Mouse (Mus musculus) CD8-positive naive resting alpha-beta T cell, adult 2 months (primary cell): Measurements from ENCODE around the gene Riok2.
"Not testable (repeated sequence)": the region's sequence is repeated elsewhere in the genome, so short reads cannot be mapped to it uniquely, and the experiment has no call there.

Experiments used
- DNase-seq, 2 experiments: peaks; one replicate each; pipeline ENCODE4 v3.0.0; 2022; ENCODE audit warnings: low read depth in 2 of 2, low spot score in 2 of 2

The Riok2 gene

DNA sequence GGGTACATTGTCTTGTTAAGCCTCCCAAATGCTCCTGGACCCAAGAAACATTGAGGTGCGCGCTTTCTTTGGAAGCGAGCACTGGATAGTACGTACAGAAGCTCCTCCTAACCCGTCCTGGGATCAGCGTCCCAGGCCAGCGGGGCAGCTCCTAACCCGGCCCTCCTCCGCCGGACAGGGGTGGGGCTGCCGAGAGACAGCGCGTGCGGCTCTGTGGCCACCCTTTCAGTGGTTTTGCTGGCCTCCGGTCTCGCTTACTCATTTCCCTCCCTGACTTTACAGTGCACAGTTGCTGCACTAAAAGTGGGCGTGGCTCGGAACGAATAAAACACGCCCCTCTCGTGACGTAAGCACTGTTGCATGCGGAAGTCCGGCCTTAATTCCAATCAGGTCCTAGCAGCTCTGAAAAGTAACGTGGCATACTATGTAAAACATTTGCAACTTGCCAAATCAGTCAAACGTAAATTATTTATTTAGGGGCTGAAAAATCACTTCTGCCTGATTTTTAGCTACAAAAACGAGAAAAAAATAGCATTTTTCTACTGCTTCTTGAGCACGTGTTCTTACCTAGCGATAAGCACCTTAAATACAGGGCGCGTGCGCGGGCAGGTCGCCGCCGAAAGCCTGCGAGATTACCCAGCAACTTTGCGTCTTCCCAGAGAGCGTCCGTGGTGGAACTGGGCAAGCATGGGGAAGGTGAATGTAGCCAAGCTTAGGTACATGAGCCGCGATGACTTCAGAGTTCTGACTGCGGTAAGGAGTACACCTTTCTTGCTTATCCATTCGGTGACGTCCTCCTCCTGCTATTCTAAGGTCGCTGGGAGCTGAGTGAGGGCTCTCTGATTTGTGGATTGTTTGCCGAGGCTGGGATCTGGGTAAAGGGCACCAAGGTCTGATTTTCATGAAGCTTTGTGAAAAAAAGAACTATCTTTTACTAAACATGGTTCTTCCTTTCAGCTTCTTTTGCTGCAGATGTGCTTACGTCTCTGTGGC, at the start of gene Riok2:
Gene Riok2 (plus strand): TSS at position 392 of the 993 bp plus-strand sequence.
- peak; percentile 92 to 95 for DNase-seq

DNA sequence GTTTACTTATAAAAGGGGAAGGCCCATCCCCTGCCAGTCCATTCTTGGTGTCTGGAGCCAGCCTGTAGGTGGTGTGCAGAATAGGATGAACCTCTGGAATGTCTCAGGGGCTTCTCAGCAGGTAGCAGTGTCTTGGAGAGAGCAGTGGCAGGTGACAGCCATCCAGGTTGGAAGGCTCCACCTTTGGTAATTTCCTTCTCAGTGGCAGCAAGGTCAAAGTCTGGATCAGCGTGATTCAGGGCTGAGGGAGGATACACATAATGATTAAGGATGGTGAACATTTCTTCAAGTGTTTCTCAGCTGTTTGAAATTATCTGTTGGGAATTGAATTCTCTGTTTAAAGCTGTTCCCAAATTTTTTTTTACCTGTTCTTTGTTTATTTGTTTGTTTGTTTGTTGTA, 48.1 kb upstream of the Riok2 start:
- DNase-seq, result not testable (repeated sequence)

DNA sequence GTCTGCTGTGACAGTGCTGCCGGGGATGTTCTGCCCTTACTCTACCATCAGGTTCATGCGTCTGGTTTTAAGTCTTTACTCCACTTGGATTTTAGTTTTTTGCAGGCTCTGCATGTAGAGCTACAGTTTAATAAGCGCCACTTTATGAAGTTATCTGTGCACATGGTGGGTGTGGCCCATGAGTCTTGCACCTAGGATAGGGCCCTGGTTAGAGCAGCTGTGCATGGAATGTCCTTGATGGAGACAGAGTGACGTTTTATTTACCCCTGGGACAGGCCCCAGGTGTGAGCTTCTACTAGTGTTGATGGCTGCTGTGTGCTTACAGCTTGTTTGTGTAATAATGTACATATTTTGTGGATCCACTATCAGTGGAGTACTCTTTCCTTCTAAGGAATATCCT, 47.5 kb upstream of the Riok2 start:
- DNase-seq, result no peak

DNA sequence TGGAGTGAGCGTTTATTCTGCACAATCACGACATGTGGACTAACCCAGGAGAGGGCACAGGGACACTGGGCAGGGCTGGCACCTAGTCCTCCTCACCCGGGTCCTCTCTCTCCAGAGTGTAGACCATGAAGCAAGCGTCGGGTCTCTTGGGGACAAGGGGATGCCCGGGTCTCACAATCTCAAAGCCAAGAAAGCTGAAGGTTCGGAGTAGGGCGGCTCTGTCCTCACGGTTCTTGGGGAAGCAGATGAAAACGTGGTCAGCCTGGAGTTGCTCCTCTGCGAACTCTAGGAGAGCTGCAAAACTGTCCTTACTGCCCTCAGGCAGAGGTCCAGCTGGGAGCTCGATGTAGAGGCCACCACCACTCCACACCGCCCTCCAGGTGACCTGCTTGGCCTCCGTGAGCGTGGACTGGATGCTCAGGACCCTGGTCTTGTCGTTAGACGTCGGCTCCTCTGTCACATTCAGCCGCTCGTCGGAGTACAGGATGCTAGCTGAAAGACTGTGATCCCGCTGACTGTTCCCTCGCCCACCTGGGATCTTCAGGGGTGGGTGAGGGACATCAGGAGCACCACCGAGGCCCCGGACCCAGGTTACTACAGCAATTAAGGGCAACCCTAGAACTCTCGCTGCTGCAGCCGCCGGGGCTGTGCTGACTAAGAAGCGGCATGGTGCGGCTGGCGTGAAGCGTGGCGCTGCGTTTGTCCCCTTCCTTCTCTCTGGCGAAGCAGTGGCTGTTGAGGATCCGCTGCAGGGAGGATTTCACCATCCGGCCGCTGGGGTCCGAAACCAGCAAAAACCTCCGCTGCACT, 28.5 kb upstream of the Riok2 start:
- not testable (repeated sequence) for DNase-seq

DNA sequence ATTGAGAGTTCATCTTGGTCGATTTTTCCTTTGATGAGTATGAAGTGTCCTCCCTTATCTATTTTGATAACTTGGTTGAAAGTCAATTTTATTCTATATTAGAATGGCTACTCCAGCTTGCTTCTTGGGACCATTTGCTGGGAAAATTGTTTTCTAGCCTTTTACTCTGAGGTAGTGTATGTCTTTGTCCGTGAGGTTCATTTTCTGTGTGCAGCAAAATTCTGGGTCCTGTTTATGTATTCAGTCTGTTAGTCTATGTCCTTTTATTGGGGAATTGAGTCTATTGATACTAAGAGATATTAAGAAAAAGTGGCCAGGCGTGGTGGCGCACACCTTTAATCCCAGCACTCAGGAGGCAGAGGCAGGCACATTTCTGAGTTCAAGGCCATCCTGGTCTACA, 27.8 kb upstream of the Riok2 start:
- DNase-seq, result not testable (repeated sequence)

DNA sequence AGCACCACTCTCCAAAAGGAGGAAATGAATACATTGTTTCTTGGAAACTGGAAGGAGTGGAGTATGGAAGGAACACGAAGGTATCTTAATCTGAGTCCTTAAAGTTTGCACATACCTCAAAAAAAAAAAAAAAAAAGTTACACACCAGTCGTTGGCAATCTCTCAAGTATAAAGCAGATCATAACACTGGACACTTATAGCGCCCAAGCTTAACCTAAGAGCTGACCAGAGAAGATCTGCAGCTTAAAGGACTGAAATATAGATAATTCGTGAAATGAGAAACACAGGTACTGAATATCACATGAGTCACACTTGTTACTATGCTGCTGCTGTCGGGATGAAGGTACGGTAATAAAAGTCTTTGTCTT, 575 bp upstream of the Riok2 start:
- no peak for DNase-seq

DNA sequence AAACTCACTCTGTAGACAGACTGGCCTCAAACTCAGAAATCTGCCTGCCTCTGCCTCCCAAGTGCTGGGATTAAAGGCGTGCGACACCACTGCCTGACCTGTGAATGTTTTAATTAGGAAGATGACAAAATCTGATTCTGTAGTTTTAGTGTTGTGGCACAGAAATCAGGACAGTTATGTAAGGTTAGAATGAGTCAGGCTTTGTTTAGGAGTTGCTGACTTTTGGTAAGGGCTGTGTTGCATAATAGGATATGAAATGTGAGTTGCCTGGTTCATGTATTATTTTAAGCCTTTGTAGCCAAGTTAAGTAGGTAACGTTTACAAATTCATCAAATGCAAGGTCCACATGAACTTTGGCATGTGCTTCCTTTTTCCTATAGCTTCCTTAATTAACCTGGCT, 1.5 kb downstream of the Riok2 start:
- DNase-seq, result no peak

DNA sequence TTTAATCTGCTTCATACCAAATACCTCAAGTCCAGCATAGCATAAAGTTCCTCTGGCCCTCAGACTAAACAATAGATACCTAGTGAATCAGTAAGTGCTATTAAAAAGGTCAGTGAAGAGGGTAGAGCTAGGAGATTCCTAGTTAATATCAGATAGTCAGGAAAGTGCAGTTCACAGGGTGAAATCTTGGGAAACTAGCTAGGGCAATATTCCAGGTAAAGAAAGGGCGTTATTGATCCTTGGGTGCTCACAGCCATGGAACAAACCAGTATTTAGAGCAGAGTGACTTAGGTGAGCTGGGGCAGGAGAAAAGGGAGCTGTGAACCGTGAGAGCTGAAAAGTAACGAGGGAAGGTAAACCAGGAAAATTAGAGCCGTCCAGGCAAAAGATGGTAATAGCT, 9.6 kb downstream of the Riok2 start:
- no peak for DNase-seq

DNA sequence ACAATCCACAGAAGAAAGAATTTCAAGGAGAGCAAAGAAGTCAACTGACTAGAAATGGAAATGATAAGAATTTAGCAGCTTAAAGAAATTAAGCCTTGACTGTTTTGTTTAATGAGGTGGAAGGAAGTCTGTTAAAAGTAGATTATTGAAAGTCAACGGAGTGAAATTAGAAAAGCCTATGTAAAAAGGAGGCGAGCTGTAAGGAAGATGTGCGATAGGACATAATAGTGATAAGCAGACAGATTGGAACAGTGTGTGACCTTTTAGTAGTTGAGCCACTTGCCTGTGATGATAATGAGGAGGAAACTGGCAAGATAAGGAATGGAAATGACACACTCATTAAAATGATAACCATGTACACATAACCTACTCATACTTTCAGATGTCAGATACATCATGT, 10.4 kb downstream of the Riok2 start:
- DNase-seq, result no peak

DNA sequence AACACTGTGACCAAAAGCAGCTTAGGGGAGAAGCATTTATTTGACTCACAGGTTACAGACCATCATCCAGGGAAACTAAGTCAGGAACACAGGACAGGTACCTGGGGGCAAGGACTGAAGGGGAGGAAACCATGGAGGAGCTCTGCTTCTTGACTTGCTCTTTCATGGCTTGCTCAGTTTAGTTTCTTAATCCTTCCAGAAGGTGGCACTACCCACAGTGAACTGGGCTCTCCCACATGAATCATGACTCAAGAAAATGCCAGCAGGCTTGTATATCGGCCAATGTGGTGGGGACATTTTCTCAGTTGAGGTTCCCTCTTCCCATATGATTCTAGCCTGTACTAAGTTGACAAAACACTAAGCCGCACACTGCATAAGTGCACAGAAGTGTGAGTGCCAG, 12.0 kb downstream of the Riok2 start:
- DNase-seq, result no peak

DNA sequence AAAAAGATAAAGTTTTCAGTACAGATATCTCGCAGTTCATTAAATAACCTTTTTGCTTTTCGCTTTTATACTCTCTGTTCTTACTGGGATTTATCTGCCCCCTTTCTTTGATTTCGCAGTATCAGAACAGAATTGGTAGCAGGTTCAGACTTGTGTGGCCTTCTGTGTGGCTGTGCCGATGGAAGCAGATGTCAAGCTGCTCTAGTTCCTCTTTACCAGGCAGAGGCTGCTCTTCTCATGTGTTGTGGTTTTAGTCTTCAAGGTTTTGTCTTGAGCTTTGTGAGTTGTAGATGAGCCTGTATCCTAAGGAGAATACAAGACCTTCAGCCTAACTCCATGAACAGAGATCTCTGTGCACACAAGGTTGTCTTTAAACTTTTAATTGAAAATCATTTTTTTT, 17.7 kb downstream of the Riok2 start:
- no peak for DNase-seq

DNA sequence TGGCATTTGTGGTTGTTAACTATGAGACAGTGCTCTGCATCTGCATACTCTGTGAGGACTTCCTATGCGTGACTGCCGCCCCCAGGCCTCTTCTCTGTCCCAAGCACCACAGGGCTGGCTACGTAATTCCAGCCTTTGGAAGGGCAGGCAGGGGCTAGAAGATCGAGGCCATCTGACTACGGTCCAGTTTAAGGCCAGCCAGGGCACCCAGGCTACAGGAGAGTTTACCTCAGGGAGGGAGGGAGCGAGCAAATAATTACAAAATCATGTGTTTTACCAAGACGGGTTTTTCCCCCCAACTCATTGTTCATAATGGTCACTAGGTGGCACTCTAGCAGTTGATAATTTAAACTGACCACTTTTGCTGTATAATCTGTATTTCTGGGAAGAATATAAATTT, 18.8 kb downstream of the Riok2 start:
- DNase-seq, result no peak

DNA sequence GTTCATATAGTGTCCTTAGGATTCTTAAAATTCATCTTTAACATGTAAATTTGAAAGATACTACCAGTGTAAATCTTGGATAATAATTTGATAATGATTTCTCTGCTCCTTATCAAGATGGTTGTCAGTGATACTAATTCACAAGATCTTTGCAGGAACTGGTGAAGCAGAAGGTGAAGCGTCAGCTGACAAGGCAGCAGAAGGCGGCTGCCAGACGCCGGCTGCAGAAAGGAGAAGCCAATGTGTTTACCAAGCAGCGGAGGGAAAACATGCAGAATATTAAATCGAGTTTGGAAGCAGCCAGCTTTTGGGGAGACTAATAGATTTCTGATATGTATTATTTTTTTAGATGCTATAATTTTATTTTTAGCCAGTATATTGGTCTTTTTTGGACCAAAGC, 19.2 kb downstream of the Riok2 start:
- no peak for DNase-seq

DNA sequence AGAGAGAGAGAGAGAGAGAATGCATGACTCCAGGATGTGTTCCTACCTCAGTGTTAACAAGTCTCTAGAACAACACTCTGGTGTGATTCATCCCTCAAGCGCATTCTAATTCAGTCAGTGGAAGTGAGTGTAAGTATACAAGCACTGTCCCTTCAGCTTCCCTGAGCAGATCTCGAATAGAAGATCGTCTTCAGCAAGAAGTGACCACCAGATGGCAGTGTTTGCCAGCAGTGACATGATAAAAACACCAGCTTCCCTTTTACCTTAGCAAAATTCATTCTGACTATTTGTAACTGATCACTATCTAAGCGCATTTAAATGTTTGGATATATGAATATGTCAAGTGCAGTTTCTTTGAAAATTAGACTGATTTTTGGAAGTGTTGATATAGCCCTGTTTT, 20.2 kb downstream of the Riok2 start:
- DNase-seq, result peak; percentile 69 to 77

DNA sequence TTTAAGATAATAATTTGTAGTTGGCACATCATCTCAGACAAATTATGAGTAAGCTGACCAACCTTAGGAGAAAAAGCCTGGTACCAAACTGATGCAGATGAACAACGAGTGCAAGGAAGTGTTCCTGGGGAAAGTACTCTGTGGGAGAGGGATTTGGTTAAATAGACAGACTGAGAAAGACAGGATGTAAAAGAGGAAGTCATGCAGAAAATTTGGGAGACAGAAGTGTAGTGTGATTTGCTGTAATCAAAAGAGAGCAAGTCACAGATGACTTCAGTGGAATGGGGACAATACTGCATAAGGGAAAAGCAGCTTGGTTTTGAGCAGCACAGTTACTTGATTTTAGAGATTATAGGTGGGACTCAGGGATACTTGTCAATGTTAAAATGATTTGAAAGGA, 22.8 kb downstream of the Riok2 start:
- no peak for DNase-seq

DNA sequence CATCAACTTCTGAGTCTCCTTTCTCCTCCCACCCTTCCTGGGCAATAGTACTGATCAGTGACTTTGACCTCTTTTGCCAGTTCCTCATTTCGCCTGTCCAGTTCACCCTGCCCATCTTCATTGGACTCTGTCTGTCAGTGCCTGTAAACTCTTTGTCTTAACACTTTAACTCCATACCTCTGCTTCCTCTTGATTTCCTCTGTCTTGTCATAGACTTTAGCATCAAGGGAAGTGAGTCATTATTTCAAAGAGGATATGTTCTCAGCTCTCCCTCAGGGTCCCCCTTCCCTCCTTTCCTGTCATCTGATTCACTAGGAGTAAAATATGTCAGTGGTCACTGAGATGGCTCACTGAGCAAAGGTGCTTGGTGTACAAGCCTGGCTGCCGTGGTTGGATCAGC, 24.6 kb downstream of the Riok2 start:
- DNase-seq, result no peak

DNA sequence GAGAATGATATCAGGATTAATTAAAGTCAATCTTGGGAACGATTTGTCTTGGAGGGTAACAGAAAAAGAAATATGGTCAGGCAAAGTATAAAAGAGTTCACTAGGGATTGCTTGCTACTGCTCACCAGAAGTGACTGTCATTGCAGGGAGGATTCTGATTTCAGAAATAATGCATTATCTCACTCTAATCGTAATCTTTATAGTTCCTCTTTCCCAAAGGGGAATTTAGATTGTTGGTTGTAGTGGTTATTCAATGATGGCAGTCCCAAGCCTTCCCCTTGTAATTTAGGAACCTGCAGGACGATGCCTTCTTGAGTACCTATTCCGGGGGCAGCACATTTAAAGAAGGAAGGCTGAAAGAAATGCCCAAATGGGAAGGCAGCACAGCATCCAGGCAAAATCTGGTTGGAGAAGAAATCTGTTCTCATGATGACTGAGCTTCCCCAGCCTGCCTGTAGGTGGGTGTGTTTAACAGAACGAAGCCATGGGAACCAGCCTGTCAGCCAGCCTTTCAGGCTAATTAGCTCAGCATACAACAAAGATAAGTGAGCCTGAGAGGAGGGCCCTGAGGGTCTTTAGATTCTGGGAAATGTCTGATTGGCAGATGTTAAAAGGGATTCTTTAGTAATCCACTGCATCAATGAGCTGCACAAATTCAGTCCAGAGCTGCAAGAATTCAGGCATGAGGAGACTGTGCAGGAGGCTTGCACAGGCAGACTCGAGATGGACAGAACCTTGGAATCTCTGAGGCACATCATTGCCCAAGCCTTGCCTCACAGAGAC, 28.3 kb downstream of the Riok2 start, which contains the start of gene Lix1:
Gene Lix1 (plus strand): TSS at position 451 of the 783 bp plus-strand sequence.
- peak in 1 of 2 experiments; percentile 12 for DNase-seq

DNA sequence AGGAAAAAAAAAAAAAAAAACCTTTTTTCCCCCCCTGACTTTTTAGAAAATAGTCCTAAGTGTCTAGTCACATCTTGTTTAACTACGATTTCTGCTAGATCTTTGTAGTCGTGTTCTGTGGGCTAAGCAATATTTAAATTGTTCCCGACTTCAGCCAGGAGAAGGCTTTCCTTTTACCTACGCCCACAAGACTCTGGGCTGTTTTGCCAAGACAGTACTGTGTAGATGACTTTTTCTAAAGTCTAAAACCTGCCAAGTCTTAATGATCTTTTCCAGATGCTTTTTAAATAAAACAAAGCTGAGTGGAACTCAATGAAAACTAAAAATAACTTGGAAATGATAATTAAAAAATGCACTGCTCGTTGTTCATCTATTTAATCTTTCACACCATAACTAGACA, 28.9 kb downstream of the Riok2 start:
- DNase-seq, result no peak

DNA sequence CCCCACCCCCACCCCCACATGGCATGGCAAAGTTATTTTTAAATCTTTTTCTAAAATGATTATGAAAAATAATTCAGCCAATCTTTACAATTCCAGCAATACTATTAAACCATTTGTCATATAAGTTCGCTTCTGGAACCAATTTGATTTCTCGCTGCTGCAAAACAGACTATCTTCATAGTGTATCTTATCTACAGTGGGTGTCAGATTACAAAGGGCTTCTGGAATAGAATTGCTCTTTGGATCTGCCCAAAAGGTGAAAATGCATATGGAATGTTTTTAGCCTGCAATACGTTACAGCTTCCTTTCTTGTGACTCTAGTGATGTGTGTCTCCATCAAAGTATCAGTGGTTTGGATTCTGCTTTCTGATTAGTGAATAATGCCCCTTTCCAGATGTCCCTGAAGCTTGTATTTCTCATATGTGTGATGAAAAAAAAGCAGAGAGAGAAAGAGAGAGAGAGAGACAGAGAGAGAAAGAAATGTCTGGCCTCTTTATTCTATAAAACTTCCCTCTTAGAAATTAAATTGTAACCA, 29.5 kb downstream of the Riok2 start:
- DNase-seq, result no peak

DNA sequence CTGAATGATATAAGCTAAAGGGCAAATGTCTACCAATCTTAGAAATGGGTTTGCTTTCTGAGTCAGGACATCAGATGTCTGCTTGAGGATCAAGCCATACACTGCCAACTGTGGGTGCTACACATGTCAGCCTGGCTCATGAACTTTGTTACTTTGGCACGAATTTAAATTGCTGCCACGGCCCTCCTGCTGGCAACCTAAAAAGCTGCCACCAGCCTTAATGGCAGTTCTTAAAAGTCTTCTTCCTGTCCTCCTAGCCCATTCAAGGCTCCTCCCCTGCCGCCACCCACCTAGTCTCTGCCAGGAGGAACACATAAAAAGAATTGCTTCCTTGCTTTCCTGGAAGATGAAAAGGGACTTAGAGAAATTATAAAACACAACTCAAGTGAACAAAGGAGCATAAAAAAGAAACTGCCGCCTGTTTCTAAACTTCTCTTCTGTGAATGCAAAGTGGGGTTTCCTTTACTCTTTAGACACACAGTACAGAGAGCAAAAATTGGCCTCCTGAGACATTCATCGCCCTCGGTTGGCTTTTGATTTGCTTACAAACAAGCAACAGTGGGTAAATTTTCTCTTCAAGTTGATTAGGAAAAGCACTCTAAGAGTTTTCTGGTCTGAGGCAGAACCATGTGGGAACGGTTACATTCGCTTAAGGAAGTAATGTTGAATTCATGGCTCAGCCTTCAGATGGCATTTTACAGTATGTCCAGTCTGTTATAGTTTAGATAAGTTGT, 30.9 kb downstream of the Riok2 start:
- DNase-seq, result peak in 1 of 2 experiments; percentile 6
